Mouse (Mus musculus) ES-Bruce4 (cell line): ENCODE results near the gene Sbf1.

Experiments used
- CTCF ChIP-seq: IDR thresholded peaks from one replicate; pipeline ENCODE4 v1.8.1; 2011; ENCODE audit warnings: low read depth, low read length
- EP300 ChIP-seq: IDR thresholded peaks from 2 replicates; pipeline ENCODE4 v1.6.1; 2011; ENCODE audit warnings: low read depth, low read length; ENCODE audit not compliant: insufficient read depth
- POLR2A ChIP-seq: IDR thresholded peaks from one replicate; pipeline ENCODE4 v1.8.1; 2011; ENCODE audit warnings: low read length; ENCODE audit not compliant: insufficient read depth

DNA sequence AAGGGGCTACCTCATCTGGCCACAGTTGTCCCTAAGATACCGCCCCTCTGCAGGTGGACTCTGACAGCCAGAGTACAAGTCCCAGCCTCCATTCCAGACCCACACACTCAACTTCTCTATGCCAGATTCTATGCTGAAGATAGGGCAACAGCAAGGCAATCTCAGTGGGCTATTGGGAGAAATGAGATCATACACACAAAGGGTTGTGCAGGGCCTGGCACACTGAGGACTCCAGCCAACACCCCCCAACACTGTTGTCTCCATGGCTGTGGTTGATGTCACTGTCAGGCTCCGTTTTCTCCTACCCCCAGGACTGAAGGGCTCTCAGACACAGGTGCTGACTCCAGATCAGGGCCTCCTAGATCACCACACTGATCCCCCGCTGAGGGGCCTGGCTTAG, 1.0 kb downstream of the Sbf1 start:
- no peak for TF ChIP-seq CTCF
- no peak for TF ChIP-seq EP300
- no peak for TF ChIP-seq POLR2A
